Mouse (Mus musculus) cerebellum, adult 2 months (tissue): Measurements from ENCODE around the gene Gbp5.

ENCODE experiments used
- CTCF ChIP-seq: fragments of 200-500 bp; IDR thresholded peaks from 2 replicates; pipeline ENCODE4 v1.5.1; 2011; ENCODE audit warnings: low read depth, mild to moderate bottlenecking, control low read depth, low read length, moderate library complexity, borderline replicate concordance; ENCODE audit not compliant: insufficient read depth
- POLR2A ChIP-seq: fragments of 200-500 bp; IDR thresholded peaks from 2 replicates; pipeline ENCODE4 v1.6.1; 2011; ENCODE audit warnings: low read length, control low read depth, borderline replicate concordance; ENCODE audit not compliant: insufficient read depth

DNA sequence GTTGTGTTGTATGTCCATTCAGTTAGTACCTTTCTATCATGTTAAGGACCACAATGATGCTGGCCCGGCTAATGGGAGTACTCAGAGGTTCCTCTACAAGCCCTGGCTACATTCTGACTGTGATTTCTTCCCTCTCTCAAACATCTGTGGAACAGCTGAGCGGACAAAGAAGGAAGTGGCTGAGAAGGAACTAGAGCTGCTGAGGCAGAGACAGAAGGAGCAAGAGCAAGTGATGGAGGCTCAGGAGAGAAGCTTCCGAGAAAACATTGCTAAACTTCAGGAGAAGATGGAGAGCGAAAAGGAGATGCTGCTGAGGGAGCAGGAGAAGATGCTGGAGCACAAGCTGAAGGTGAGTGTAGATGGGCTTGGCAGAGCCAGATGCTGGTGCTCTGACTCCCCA is 77.0 kb downstream of the Gbp5 start:
- TF ChIP-seq CTCF (no peak), POLR2A (no peak)
